ENCODE assay signal across 24 mouse cellular contexts in the genomic region with DNA sequence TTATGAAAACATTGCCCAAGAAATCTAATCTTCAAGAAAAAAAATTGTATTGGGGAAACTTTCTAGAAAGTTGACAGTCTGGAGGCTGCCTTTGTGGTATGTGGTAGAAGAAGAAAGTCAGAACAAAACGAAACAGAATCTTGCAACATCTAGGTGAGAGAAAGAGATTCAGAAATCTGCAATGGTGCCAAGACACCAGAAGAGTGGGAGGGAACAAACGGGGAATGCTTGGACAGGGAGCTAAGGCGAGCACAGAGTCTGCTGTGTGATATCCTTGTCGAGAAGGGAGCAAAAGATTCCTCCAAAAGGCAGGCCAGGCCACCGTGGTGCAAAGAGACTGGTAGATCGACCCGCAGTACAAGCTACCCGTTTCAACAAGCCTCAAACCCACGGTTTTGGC.
"Had no signal": no experiment of that assay in that cellular context is flagged by ENCODE, and none has a peak within 500 bp of the region (broad histone marks: within the 10 kb centered on the region; RNA-seq: fewer than 3 reads in every experiment).

No protein-coding gene starts in this region.

- ATAC-seq: hindbrain, postnatal 0 days; intestine, embryonic 16.5 days had no signal

- DNase-seq: gastrocnemius, postnatal 14 days; gastrocnemius, postnatal 36 days; heart, adult 18-20 months; heart, postnatal 10 days; kidney, adult 11 months; kidney, adult 2 months; kidney, adult 9 months; kidney, postnatal 14 days; kidney, postnatal 36 days; liver; liver, embryonic 13.5 days had no signal

- H3K4me3 ChIP-seq: heart, embryonic 10.5 days; heart, embryonic 12.5 days; hindbrain, embryonic 13.5 days; hindbrain, embryonic 15.5 days; kidney, embryonic 15.5 days; layer of hippocampus, adult 2 months; left cerebral cortex, adult 2 months; limb, embryonic 12.5 days; liver, embryonic 13.5 days; liver, embryonic 15.5 days had no signal

- H3K27ac ChIP-seq: heart, embryonic 10.5 days; hindbrain, embryonic 13.5 days; hindbrain, embryonic 15.5 days; hindbrain, postnatal 0 days; kidney, embryonic 15.5 days; kidney, postnatal 0 days; layer of hippocampus, adult 2 months; left cerebral cortex, adult 2 months; limb, embryonic 12.5 days; liver, embryonic 13.5 days; liver, embryonic 15.5 days had no signal

- H3K9ac ChIP-seq: heart, embryonic 12.5 days; hindbrain, embryonic 13.5 days; hindbrain, embryonic 15.5 days; kidney, embryonic 15.5 days; limb, embryonic 12.5 days; liver, embryonic 13.5 days; liver, embryonic 15.5 days had no signal

- H3K36me3 ChIP-seq: heart, embryonic 10.5 days; heart, embryonic 12.5 days; hindbrain, embryonic 13.5 days; hindbrain, embryonic 15.5 days; kidney, embryonic 15.5 days; limb, embryonic 12.5 days; liver, embryonic 13.5 days; liver, embryonic 15.5 days had no signal

- H3K27me3 ChIP-seq: heart, embryonic 12.5 days; hindbrain, embryonic 13.5 days; hindbrain, embryonic 15.5 days; kidney, embryonic 15.5 days; limb, embryonic 12.5 days; liver, embryonic 13.5 days; liver, embryonic 15.5 days had no signal

- H3K4me2 ChIP-seq: heart, embryonic 12.5 days; hindbrain, embryonic 13.5 days; hindbrain, embryonic 15.5 days; kidney, embryonic 15.5 days; limb, embryonic 12.5 days; liver, embryonic 11.5 days; liver, embryonic 13.5 days; liver, embryonic 15.5 days had no signal

- H3K9me3 ChIP-seq: heart, embryonic 10.5 days; heart, embryonic 12.5 days; hindbrain, embryonic 13.5 days; hindbrain, embryonic 15.5 days; kidney, embryonic 15.5 days; limb, embryonic 12.5 days; liver, embryonic 13.5 days; liver, embryonic 15.5 days had no signal

- H3K4me1 ChIP-seq: heart, embryonic 10.5 days; heart, embryonic 12.5 days; hindbrain, embryonic 15.5 days; kidney, embryonic 15.5 days; limb, embryonic 12.5 days; liver, embryonic 13.5 days; liver, embryonic 15.5 days had no signal
